Mouse (Mus musculus): ENCODE measurements around the gene Sall4. TPM values are rescaled to one million over a fixed set of nuclear protein-coding genes. Genes with fewer than 3 reads are reported as not detected.

The Sall4 gene
- total RNA-seq, 1 experiment = 143 TPM

GRCm38 (mm10) chr2:168780024-168780423, 12.3 kb upstream of the Sall4 start:
- no peak for TF ChIP-seq HCFC1 (IDR thresholded peaks at IDR 0.05; ENCODE audit: borderline replicate concordance, insufficient read depth, low read length)
- no peak for TF ChIP-seq CHD2 (IDR thresholded peaks at IDR 0.05; ENCODE audit: low read depth, low read length)
- TF ChIP-seq ZNF384 (IDR thresholded peaks at IDR 0.05; ENCODE audit: low read depth, low read length) = no peak
- TF ChIP-seq ZC3H11A (IDR thresholded peaks at IDR 0.05; ENCODE audit: borderline replicate concordance, low read depth, low read length) = no peak
- TF ChIP-seq MAFK (IDR thresholded peaks at IDR 0.05; ENCODE audit: insufficient read depth, low read depth, low read length) = 0 out of 2 replicates have a peak, but pooled peaks have one; percentile 6
- H3K36me3 ChIP-seq (ENCODE audit: control insufficient read depth, insufficient read depth, low read length, poor library complexity, severe bottlenecking) = no peaks in the 10 kb centered on the region
- no peak overlapping the region; the same call in 1 of the 2 replicates for H3K27ac ChIP-seq (ENCODE audit: insufficient read depth, low read depth, low read length, poor library complexity, severe bottlenecking)
- peaks cover 8 to 13% of the 10 kb centered on the region in 2 experiments; a peak in 3 of 4 replicates for H3K4me1 ChIP-seq (ENCODE audit: control insufficient read depth in 2 of 2, insufficient read depth in 2 of 2, low read length in 2 of 2, poor library complexity in 1 of 2)
- no peak overlapping the region for H3K9ac ChIP-seq (ENCODE audit: insufficient read depth, low read depth, low read length, poor library complexity, severe bottlenecking)
- no peaks in the 10 kb centered on the region for H3K9me3 ChIP-seq (ENCODE audit: control insufficient read depth, insufficient read depth, low read depth, low read length)
- H3K4me3 ChIP-seq (ENCODE audit: insufficient read depth in 1 of 2, low read depth in 1 of 2, low read length in 2 of 2, poor library complexity in 1 of 2, severe bottlenecking in 1 of 2) = no peak overlapping the region
- in situ Hi-C loops (cut with MboI; ENCODE audit: low sequenced_read_pairs in 2 of 2, unreplicated experiment in 2 of 2) = no loop called here
- DNase-seq (ENCODE audit: low read depth, low spot score) = peak; percentile 44

GRCm38 (mm10) chr2:168777481-168777880, 9.7 kb upstream of the Sall4 start:
- H3K9me3 ChIP-seq (ENCODE audit: control insufficient read depth, insufficient read depth, low read depth, low read length) = no peaks in the 10 kb centered on the region
- peaks cover 8 to 10% of the 10 kb centered on the region in 2 experiments; a peak in 3 of 4 replicates for H3K4me1 ChIP-seq (ENCODE audit: control insufficient read depth in 2 of 2, insufficient read depth in 2 of 2, low read length in 2 of 2, poor library complexity in 1 of 2)
- H3K4me3 ChIP-seq (ENCODE audit: insufficient read depth in 1 of 2, low read depth in 1 of 2, low read length in 2 of 2, poor library complexity in 1 of 2, severe bottlenecking in 1 of 2) = no peak overlapping the region
- in situ Hi-C loops (cut with MboI; ENCODE audit: low sequenced_read_pairs in 2 of 2, unreplicated experiment in 2 of 2) = no loop called here
- no peak for DNase-seq (ENCODE audit: low read depth, low spot score)
- peak overlapping the region; percentile 85; the same call in 1 of the 2 replicates for H3K27ac ChIP-seq (ENCODE audit: insufficient read depth, low read depth, low read length, poor library complexity, severe bottlenecking)
- no peak overlapping the region for H3K9ac ChIP-seq (ENCODE audit: insufficient read depth, low read depth, low read length, poor library complexity, severe bottlenecking)
- no peaks in the 10 kb centered on the region for H3K36me3 ChIP-seq (ENCODE audit: control insufficient read depth, insufficient read depth, low read length, poor library complexity, severe bottlenecking)
- TF ChIP-seq CHD2 (IDR thresholded peaks at IDR 0.05; ENCODE audit: low read depth, low read length) (no peak), ZNF384 (IDR thresholded peaks at IDR 0.05; ENCODE audit: low read depth, low read length) (no peak), HCFC1 (IDR thresholded peaks at IDR 0.05; ENCODE audit: borderline replicate concordance, insufficient read depth, low read length) (no peak), ZC3H11A (IDR thresholded peaks at IDR 0.05; ENCODE audit: borderline replicate concordance, low read depth, low read length) (no peak), MAFK (IDR thresholded peaks at IDR 0.05; ENCODE audit: insufficient read depth, low read depth, low read length) (no peak)

GRCm38 (mm10) chr2:168776238-168776637, 8.5 kb upstream of the Sall4 start:
- DNase-seq (ENCODE audit: low read depth, low spot score) = no peak
- Histone ChIP-seq H3K4me1 (ENCODE audit: control insufficient read depth in 2 of 2, insufficient read depth in 2 of 2, low read length in 2 of 2, poor library complexity in 1 of 2) (peaks cover 8 to 12% of the 10 kb centered on the region in 2 experiments; a peak in 3 of 4 replicates), H3K27ac (ENCODE audit: insufficient read depth, low read depth, low read length, poor library complexity, severe bottlenecking) (peak overlapping the region; percentile 41), H3K9ac (ENCODE audit: insufficient read depth, low read depth, low read length, poor library complexity, severe bottlenecking) (no peak overlapping the region), H3K4me3 (ENCODE audit: insufficient read depth in 1 of 2, low read depth in 1 of 2, low read length in 2 of 2, poor library complexity in 1 of 2, severe bottlenecking in 1 of 2) (no peak overlapping the region), H3K9me3 (ENCODE audit: control insufficient read depth, insufficient read depth, low read depth, low read length) (no peaks in the 10 kb centered on the region), H3K36me3 (ENCODE audit: control insufficient read depth, insufficient read depth, low read length, poor library complexity, severe bottlenecking) (no peaks in the 10 kb centered on the region)
- TF ChIP-seq ZC3H11A (IDR thresholded peaks at IDR 0.05; ENCODE audit: borderline replicate concordance, low read depth, low read length) (no peak), ZNF384 (IDR thresholded peaks at IDR 0.05; ENCODE audit: low read depth, low read length) (no peak), HCFC1 (IDR thresholded peaks at IDR 0.05; ENCODE audit: borderline replicate concordance, insufficient read depth, low read length) (no peak), MAFK (IDR thresholded peaks at IDR 0.05; ENCODE audit: insufficient read depth, low read depth, low read length) (no peak)
- in situ Hi-C loops (cut with MboI; ENCODE audit: low sequenced_read_pairs in 2 of 2, unreplicated experiment in 2 of 2) = no loop called here

GRCm38 (mm10) chr2:168769259-168769658, 1.5 kb upstream of the Sall4 start:
- no peak overlapping the region for H3K4me3 ChIP-seq (ENCODE audit: insufficient read depth in 1 of 2, low read depth in 1 of 2, low read length in 2 of 2, poor library complexity in 1 of 2, severe bottlenecking in 1 of 2)
- peak overlapping the region; percentile 56; the same call in 1 of the 2 replicates for H3K27ac ChIP-seq (ENCODE audit: insufficient read depth, low read depth, low read length, poor library complexity, severe bottlenecking)
- H3K4me1 ChIP-seq (ENCODE audit: control insufficient read depth in 2 of 2, insufficient read depth in 2 of 2, low read length in 2 of 2, poor library complexity in 1 of 2) = peaks cover 5 to 18% of the 10 kb centered on the region in 2 experiments
- H3K9me3 ChIP-seq (ENCODE audit: control insufficient read depth, insufficient read depth, low read depth, low read length) = no peaks in the 10 kb centered on the region
- in situ Hi-C loops (cut with MboI; ENCODE audit: low sequenced_read_pairs in 2 of 2, unreplicated experiment in 2 of 2) = no loop called here
- TF ChIP-seq CHD2 (IDR thresholded peaks at IDR 0.05; ENCODE audit: low read depth, low read length) = no peak
- no peak for TF ChIP-seq HCFC1 (IDR thresholded peaks at IDR 0.05; ENCODE audit: borderline replicate concordance, insufficient read depth, low read length)
- no peak for TF ChIP-seq ZNF384 (IDR thresholded peaks at IDR 0.05; ENCODE audit: low read depth, low read length)
- no peak for TF ChIP-seq MAFK (IDR thresholded peaks at IDR 0.05; ENCODE audit: insufficient read depth, low read depth, low read length)
- no peak for TF ChIP-seq ZC3H11A (IDR thresholded peaks at IDR 0.05; ENCODE audit: borderline replicate concordance, low read depth, low read length)
- no peaks in the 10 kb centered on the region for H3K36me3 ChIP-seq (ENCODE audit: control insufficient read depth, insufficient read depth, low read length, poor library complexity, severe bottlenecking)
- peak; percentile 73 for DNase-seq (ENCODE audit: low read depth, low spot score)
- H3K9ac ChIP-seq (ENCODE audit: insufficient read depth, low read depth, low read length, poor library complexity, severe bottlenecking) = peak overlapping the region; percentile 15; the same call in 1 of the 2 replicates
